Mouse (Mus musculus) macrophage (primary cell): ENCODE measurements around the gene Dgke. TPM values are rescaled to one million over a fixed set of nuclear protein-coding genes. Genes with fewer than 3 reads are reported as not detected.
A peak's percentile ranks its signal among the peaks of the same experiment; 100 is the strongest.

Experiments
- H3K27ac ChIP-seq: fragments of 350-480 bp; formaldehyde crosslinking; 2 replicates; pipeline ENCODE4 v1.9.0; 2021
- H3K36me3 ChIP-seq: fragments of 350-480 bp; formaldehyde crosslinking; 2 replicates; pipeline ENCODE4 v1.9.0; 2021; ENCODE audit errors: inconsistent target
- H3K4me3 ChIP-seq: fragments of 350-480 bp; formaldehyde crosslinking; 2 replicates; pipeline ENCODE4 v1.9.0; 2021; ENCODE audit errors: inconsistent target
- H3K79me2 ChIP-seq: fragments of 350-480 bp; formaldehyde crosslinking; 2 replicates; pipeline ENCODE4 v1.9.0; 2021; ENCODE audit errors: inconsistent target
- WGBS: methylation state at CpG from one replicate; pipeline ENCODE4 v1.1.7; 2026; ENCODE audit warnings: inconsistent platforms; ENCODE audit not compliant: missing documents; 5-methylcytosine and 5-hydroxymethylcytosine counted together
- polyA plus RNA-seq: library from polyadenylated mRNA; stranded (reverse); fragments of 250-400 nt; gene quantifications from 3 replicates; pipeline ENCODE4 v1.2.4, GENCODE M21; 2018; ENCODE audit warnings: inconsistent platforms

Gene Dgke
- polyA plus RNA-seq, 1 experiment from 2014 or later = 4.9 TPM

DNA sequence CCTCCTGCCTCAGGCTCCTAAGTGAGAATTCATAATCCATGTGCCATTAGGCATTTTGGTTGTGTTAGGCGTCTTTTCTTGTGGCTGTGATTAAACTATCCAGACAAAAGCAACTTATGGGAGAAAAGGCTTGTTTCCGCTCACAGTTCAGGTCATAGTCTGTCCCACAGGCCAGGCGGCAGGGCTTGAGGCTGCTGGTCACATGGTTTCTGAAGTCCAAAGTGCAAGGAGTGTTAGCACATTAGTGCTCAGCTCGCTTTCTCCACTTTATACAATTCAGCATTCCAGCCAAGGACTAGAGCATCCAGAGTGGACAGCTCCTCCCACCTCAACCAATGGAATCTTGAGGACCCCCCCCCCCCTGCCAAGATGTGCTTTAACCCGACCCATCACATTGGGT lies 54.4 kb downstream of the Dgke start:
- Histone ChIP-seq H3K79me2 (peaks cover 100% of the 10 kb centered on the region), H3K27ac (no peak overlapping the region), H3K36me3 (peaks cover 97% of the 10 kb centered on the region), H3K4me3 (no peak overlapping the region)
- 96% methylated on average over 4 of the region's 5 CpGs for WGBS

DNA sequence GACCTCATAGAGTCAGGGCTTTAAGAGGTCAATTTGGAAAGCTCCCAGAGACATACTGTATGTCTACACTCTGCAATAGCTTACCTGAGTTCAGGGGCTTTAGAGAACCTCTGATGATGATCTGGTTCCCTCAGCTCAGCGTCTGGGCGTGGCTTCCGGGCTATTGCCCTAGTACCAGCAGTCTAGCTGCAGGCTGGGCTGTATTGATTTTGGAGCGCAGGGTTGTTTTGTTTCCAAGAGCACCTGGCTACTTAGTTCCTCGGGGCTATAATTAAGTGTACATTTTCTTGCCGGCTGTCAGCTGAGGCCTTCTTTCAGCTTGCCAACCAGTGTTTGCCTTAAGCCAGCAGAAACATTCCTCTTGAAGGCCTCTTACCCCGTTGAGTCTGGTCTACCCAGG lies 57.2 kb downstream of the Dgke start:
- no peak overlapping the region for H3K27ac ChIP-seq
- no peak overlapping the region for H3K4me3 ChIP-seq
- H3K79me2 ChIP-seq = peaks cover 100% of the 10 kb centered on the region
- 95% methylated on average over 7 of the region's 7 CpGs for WGBS
- H3K36me3 ChIP-seq = peaks cover 87% of the 10 kb centered on the region

DNA sequence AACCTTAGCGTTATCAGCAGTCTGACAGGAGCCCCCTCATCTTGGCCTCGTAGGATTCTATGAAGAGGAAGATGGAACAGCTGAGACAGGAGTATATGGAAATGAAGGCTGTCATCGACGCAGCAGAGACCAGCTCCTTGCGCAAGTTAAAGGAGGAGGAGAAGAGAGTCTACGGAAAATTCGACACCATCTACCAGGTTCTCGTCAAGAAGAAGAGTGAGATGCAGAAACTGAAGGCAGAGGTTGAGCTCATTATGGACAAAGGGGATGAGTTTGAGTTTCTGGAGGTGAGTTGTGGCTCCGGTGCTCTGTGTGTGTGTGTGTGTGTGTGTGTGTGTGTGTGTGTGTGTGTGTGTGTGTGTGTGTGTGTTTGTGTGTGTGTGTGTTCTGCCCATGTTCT lies 57.6 kb downstream of the Dgke start:
- H3K4me3 ChIP-seq = no peak overlapping the region
- no peak overlapping the region for H3K27ac ChIP-seq
- H3K79me2 ChIP-seq = peaks cover 100% of the 10 kb centered on the region
- WGBS = 86% methylated on average over 9 of the region's 9 CpGs
- peaks cover 85% of the 10 kb centered on the region for H3K36me3 ChIP-seq

DNA sequence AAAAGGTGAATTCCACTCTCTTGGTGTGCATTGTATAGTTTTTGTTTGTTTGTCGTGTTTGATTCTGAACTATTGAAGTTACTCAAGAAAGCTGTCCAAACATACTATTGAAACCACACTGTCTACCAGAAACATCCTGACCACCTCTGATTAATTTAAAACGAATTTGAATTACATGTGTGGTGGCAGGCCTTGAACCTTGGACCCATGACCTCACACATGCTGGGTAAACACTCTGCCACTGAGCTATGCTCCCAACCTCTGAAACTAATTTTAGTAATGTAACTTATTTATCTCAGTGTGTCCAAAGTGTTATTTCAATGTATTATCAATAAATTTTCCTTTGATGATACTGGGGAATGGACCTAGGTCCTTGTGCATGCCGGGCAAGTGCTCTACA lies 59.1 kb downstream of the Dgke start:
- Histone ChIP-seq H3K27ac (no peak overlapping the region), H3K79me2 (peaks cover 100% of the 10 kb centered on the region), H3K36me3 (peaks cover 70% of the 10 kb centered on the region), H3K4me3 (no peak overlapping the region)
- WGBS = 96% methylated on average over 3 of the region's 3 CpGs

DNA sequence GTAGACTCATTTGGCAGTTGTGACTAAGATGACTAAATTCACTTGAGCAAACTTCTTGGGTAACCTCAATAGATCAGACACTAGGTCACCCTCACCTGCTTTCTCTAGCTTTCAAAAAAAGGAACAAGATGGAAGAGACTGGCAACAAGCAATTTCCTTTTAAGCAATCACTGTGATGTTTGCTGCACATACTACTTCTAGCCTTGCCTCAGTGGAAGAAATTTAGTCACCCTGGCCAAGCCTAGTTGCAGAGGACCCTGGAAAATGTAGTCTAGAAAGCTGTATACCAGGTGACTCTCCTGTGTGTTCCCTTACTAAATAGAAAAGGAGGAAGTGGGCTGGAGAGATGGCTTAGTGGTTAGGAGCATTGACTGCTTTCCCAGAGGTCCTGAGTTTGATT lies 60.2 kb downstream of the Dgke start:
- Histone ChIP-seq H3K79me2 (peaks cover 100% of the 10 kb centered on the region), H3K36me3 (peaks cover 61% of the 10 kb centered on the region), H3K27ac (no peak overlapping the region), H3K4me3 (no peak overlapping the region)

DNA sequence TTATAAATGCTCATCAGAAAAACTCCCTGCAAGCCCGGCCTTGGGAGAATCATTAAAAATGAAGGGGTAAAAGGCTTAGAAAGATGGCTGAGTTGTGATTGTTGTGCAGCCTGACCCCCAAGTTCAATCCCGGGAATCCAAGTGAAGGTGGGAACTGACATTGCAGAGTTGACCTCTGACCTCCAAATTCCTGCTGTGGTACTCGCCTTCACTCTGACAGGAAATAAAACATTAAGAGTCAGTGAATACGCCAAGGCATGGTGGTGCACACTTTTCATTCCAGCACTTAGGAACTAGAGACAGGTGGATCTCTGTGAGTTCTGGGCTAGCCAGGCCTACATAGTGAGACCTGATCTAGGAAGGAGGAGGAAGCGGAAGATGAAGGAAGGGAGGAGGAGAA lies 61.2 kb downstream of the Dgke start:
- peaks cover 100% of the 10 kb centered on the region for H3K79me2 ChIP-seq
- WGBS = 96% methylated on average over 5 of the region's 5 CpGs
- H3K4me3 ChIP-seq = no peak overlapping the region
- H3K27ac ChIP-seq = no peak overlapping the region
- H3K36me3 ChIP-seq = peaks cover 57% of the 10 kb centered on the region

DNA sequence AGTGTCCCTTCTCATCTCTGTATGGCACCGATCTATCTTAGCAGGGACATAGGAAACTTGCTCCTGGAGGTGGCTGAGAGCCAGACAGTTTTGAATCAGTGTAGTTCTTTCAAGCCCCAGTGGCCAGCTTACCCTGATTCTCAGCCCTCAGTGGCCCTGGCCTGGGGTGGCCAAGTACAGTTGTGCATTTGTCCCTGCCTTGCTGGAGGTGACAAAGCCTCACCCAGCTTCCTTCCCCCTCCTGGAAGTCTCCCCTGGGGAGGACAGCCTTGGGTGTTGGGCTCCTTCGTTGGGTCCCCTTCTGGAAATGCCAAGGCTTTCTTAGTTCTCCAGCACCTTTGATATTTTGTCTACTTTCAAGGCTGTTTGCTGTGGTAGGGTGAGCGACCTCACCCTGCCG lies 62.9 kb downstream of the Dgke start:
- Histone ChIP-seq H3K27ac (peak overlapping the region; percentile 97), H3K4me3 (peak overlapping the region; percentile 98), H3K36me3 (peaks cover 41% of the 10 kb centered on the region), H3K79me2 (peaks cover 100% of the 10 kb centered on the region)
- WGBS = 79% methylated on average over 4 of the region's 4 CpGs

DNA sequence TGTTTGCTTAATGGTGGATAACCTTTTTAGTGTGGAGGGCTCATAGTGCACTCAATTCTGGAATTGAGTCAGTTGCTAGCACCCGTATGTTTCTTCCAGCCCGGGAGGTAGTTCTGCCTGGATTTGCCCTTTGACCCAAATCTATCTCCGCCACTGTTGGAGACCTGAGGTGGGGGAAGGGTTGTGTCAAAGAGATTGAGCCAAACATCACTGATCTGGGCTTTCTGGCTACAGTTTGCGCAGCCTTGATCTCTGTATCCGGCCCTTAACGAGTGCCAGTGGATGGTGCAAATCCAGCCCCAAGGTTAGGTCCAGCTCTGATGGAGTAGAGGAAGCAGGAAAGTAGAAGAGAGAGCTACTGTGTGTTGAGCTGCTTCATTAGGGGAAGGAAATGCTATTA lies 63.6 kb downstream of the Dgke start:
- 58% methylated on average over 6 of the region's 6 CpGs for WGBS
- Histone ChIP-seq H3K4me3 (peak overlapping the region; percentile 98), H3K36me3 (peaks cover 34% of the 10 kb centered on the region), H3K79me2 (peaks cover 94% of the 10 kb centered on the region), H3K27ac (peak overlapping the region; percentile 97)

DNA sequence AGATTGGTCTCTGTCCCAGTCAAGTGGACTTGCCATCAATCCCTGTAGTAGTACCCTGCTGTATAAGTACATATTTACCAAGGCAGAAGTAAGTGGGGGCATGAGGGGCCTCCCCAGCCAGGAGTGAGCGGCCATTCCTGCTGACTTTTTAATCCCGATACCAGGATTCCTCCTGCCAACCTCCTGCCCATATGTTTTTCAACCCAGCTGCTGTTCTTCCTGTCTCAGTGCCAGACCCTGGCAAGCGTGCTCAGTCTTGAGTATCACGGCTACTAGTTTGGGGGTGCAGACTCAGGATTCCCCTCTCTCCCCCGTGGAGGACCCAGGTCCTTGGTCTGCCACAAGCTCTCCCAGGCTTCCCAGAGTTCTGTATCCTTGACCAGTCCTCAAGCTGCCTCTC lies 64.0 kb downstream of the Dgke start:
- Histone ChIP-seq H3K36me3 (peaks cover 32% of the 10 kb centered on the region), H3K4me3 (peak overlapping the region; percentile 98), H3K27ac (peak overlapping the region; percentile 97), H3K79me2 (peaks cover 93% of the 10 kb centered on the region)
- 85% methylated on average over 5 of the region's 5 CpGs for WGBS

DNA sequence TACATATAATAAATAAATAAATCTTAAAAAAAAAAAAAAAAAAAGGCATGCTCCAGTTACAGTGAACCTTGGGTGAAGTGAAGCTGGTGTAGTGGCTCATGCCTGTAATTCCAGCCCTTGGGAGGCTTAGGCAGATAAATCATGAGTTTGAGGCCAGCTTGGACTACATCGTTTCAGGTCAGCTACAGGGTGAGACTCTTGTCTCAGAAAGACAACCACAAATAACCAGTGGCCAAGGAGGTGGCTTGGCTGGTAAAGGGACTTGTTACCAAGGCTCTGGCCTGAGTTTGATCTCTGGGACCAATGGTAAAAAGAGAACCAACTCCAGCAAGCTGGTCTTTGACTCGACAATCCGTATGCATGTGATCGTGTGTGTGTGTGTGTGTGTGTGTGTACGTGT lies 64.6 kb downstream of the Dgke start:
- Histone ChIP-seq H3K27ac (peak overlapping the region; percentile 97), H3K79me2 (peaks cover 88% of the 10 kb centered on the region), H3K4me3 (peak overlapping the region; percentile 98), H3K36me3 (peaks cover 26% of the 10 kb centered on the region)
- WGBS = 76% methylated on average over 3 of the region's 5 CpGs

DNA sequence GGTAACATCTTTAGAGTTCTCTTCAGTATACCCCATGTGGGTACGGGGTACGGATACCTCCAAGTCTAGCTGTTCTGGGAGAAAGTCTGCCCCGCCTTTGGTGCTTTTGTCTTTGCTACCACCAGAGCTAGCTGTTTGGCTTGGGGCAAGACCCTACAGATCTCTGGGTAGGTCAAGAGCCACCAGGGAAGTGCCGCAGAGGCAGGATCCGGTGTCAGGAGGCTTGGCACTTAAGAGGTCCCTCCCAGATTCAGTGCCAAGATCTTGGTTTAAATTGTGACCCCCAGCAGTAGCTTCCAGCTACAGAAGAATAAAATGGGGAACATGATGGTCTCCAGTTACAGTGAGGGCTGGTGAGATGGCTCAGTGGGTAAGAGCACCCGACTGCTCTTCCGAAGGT lies 65.1 kb downstream of the Dgke start:
- Histone ChIP-seq H3K79me2 (peaks cover 83% of the 10 kb centered on the region), H3K4me3 (peak overlapping the region; percentile 98), H3K27ac (peak overlapping the region; percentile 97), H3K36me3 (peaks cover 24% of the 10 kb centered on the region; the same call in 1 of the 2 replicates)
- 74% methylated on average over 5 of the region's 7 CpGs for WGBS

DNA sequence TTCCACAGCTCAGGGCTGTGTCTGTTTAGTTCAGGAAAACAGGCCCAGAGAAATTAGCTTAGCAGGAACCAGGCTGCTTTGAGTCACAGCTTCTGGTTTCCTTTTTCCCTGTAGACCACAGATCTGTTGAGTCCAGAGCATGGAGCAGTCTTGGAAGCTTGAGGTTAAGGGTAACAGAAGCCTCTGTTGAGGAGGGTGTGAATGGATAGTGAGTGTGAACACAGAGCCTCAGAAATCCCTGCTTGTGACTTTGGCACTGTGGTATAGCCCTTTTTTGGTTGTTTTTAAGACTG lies 66.2 kb downstream of the Dgke start:
- peak overlapping the region; percentile 97 for H3K27ac ChIP-seq

DNA sequence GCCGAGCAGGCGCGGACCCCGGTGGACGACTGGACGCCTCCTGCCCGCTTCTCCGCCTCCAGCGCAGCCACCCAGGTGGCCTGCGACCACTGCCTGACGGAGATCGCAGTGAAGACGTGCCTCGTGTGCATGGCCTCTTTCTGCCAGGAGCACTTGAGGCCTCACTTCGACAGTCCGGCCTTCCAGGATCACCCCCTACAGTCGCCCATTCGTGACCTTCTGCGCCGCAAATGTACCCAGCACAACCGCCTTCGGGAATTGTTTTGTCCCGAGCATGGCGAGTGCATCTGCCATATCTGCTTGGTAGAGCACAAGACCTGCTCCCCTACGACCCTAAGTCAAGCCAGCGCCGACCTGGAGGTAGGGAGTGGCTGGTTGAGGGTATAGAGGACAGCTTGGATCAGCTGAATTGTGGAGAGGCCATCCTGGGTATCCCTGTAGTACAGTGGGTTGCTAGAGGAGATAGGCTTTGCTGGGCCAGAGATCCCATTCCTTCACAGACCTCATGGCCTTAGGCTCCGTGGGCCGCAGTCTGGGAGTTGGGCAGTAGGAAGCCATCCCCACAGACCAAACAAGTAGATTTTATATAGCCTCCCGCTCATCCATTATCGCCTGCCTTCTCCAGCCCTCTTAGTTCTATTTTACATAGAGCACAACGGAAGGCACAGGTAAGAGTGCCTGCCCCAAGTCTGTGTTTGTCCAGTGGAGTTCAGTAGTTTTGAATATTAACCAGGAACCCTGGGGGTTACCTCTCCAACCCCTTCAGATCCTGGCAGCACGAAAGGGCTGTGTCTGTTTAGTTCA lies 66.7 kb downstream of the Dgke start:
- 2% methylated on average over 32 of the region's 33 CpGs for WGBS
- Histone ChIP-seq H3K4me3 (peak overlapping the region; percentile 98), H3K27ac (peak overlapping the region; percentile 97), H3K36me3 (peaks cover 14% of the 10 kb centered on the region; the same call in 1 of the 2 replicates), H3K79me2 (peaks cover 77% of the 10 kb centered on the region)

More for the DNA sequence above, 66.2 kb downstream of the Dgke start:
- Histone ChIP-seq H3K4me3 (peak overlapping the region; percentile 98), H3K79me2 (peaks cover 82% of the 10 kb centered on the region), H3K36me3 (peaks cover 20% of the 10 kb centered on the region; the same call in 1 of the 2 replicates)

DNA sequence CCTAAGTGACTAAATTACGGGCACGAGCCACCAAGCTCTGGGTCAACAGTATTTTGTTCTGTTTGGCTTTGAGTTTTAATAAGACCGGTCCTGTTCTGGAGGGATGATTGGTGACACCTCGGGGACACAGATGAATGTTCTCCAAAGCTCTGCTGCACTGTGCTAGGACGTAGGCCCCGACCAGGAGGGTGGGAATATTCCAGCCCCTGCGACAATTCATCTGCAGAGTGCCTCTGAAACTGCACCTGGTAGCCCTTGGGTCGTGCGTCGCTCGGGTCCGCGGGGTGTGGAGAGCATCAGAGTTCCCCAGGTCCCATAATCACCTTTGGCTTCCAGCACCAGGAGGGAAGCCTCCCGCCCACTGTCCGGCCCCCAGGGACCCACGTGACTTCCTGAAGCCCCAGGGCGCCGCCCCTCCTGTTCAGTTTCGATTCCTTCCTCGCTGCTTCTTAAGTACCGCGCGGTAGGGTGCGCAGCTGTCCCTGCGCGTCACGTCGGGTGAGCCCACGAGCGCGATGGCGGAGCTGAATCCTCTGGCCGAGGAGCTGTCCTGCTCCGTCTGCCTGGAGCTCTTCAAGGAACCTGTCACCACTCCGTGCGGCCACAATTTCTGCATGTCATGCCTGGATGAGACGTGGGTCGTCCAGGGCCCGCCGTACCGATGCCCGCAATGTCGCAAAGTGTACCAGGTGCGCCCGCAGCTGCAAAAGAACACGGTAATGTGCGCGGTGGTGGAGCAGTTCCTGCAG lies 67.5 kb downstream of the Dgke start, which contains the start of gene Trim25:
Trim25 (plus strand) TSS at position 403 of the 749 bp plus-strand sequence.
- peak within 1 kb of the TSS; percentile 98 for H3K4me3 ChIP-seq
- WGBS = 2% methylated on average over 48 of the region's 48 CpGs
- H3K27ac ChIP-seq = peak within 1 kb of the TSS; percentile 97
- H3K79me2 ChIP-seq = peaks cover 69% of the 10 kb centered on the region
- peaks cover 7% of the 10 kb centered on the region; the same call in 1 of the 2 replicates for H3K36me3 ChIP-seq

DNA sequence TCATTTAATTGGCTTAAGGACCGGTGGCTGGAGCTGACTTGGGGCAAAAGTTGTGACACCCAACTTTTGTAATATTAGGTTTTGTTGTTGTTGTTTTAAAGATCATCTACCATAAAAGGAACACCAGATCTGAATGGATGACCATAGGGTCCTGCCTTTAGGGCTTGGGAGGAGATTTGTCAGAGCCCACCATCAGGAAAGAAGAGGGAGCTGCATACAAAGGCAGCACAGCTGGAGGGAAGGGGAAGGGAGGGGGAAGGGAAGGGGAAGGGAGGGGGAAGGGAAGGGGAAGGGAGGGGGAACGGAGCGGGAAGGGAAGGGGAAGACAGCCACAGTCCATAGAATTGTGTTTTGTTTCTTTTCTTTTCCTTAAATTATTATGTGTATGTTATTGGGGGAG lies 68.2 kb downstream of the Dgke start:
- peak overlapping the region; percentile 98 for H3K4me3 ChIP-seq
- peaks cover 7% of the 10 kb centered on the region; the same call in 1 of the 2 replicates for H3K36me3 ChIP-seq
- WGBS = 40% methylated on average over 1 of the region's 3 CpGs
- H3K27ac ChIP-seq = peak overlapping the region; percentile 97
- H3K79me2 ChIP-seq = peaks cover 61% of the 10 kb centered on the region
